19 mouse cellular contexts compared by ENCODE assay signal in genomic region chr12:118263878-118264277, GRCm38 (mm10).
"Had no signal": no experiment of that assay in that cellular context is flagged by ENCODE, and none has a peak within 500 bp of the region (broad histone marks: within the 10 kb centered on the region; RNA-seq: fewer than 3 reads in every experiment).

No protein-coding gene starts in this region.

- H3K27ac ChIP-seq: liver, embryonic 13.5 days; liver, embryonic 15.5 days; macrophage; midbrain, embryonic 13.5 days; midbrain, embryonic 15.5 days; neural tube, embryonic 12.5 days; stomach, embryonic 15.5 days; stomach, postnatal 0 days had no signal

- DNase-seq: liver; liver, embryonic 13.5 days; liver, postnatal 0 days; lung, postnatal 14 days; retina, postnatal 1 day; right cerebral cortex, adult 18-20 months; right cerebral cortex, postnatal 25 days; thymus, adult 2 months; thymus, postnatal 25 days had no signal

- H3K4me3 ChIP-seq: liver, embryonic 13.5 days; liver, embryonic 15.5 days; megakaryocyte, embryonic 14.5 days; midbrain, embryonic 13.5 days; midbrain, embryonic 15.5 days; neural tube, embryonic 12.5 days; stomach, embryonic 15.5 days had no signal

- H3K27me3 ChIP-seq: liver, embryonic 13.5 days; liver, embryonic 15.5 days; megakaryocyte, embryonic 14.5 days; midbrain, embryonic 13.5 days; midbrain, embryonic 15.5 days; neural tube, embryonic 12.5 days; stomach, embryonic 15.5 days had no signal

- H3K36me3 ChIP-seq: midbrain, embryonic 15.5 days; neural tube, embryonic 12.5 days; stomach, embryonic 15.5 days had no signal

- H3K9ac ChIP-seq: liver, embryonic 13.5 days; liver, embryonic 15.5 days; liver, postnatal 0 days; midbrain, embryonic 13.5 days; midbrain, embryonic 15.5 days; neural tube, embryonic 12.5 days; stomach, embryonic 15.5 days had no signal

- H3K4me2 ChIP-seq: liver, embryonic 11.5 days; liver, embryonic 13.5 days; liver, embryonic 15.5 days; midbrain, embryonic 11.5 days; midbrain, embryonic 13.5 days; midbrain, embryonic 15.5 days; neural tube, embryonic 12.5 days; stomach, embryonic 15.5 days had no signal

- H3K9me3 ChIP-seq: liver, embryonic 13.5 days; liver, embryonic 15.5 days; megakaryocyte, embryonic 14.5 days; midbrain, embryonic 13.5 days; midbrain, embryonic 15.5 days; neural tube, embryonic 12.5 days; stomach, embryonic 15.5 days had no signal

- H3K4me1 ChIP-seq: midbrain, embryonic 13.5 days; midbrain, embryonic 15.5 days; neural tube, embryonic 12.5 days; stomach, embryonic 15.5 days had no signal

- ATAC-seq: liver, postnatal 0 days; midbrain, embryonic 13.5 days; midbrain, embryonic 15.5 days had no signal
